Mouse (Mus musculus): ENCODE results near the gene Tspan9. TPM values are rescaled to one million over a fixed set of nuclear protein-coding genes. Genes with fewer than 3 reads are reported as not detected.

Gene Tspan9
- polyA plus RNA-seq, 1 experiment from 2014 or later: 68.2 TPM

DNA sequence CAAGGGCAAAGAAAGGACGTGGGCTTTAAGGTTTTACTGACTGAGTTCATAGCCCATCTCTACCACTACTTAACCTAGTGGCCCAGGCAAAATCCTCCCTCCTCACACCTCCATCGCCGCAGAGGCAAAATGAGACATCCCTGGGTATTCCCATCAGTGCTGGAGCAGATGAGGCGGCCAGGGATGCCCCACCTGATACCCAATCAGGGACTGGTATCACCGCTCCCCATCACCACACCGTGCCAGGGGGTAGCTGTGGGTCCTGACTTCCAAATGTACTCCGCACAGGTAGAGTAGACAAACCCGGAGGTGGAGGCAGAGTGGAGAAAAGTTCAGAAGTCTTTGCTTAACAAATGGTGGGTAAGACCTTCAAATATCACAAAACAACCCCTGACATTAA, 117.4 kb downstream of the Tspan9 start:
- DNase-seq (ENCODE audit: low spot score) (no peak), ATAC-seq (ENCODE audit: insufficient number of reproducible peaks, low FRiP score, low TSS enrichment, low read depth) (no peak)
- Histone ChIP-seq H3K9ac (ENCODE audit: low read length) (no peak overlapping the region), H3K4me1 (ENCODE audit: control insufficient read depth, insufficient read depth, low read length) (peaks cover 37% of the 10 kb centered on the region), H3K9me3 (ENCODE audit: control insufficient read depth, low read length) (no peaks in the 10 kb centered on the region), H3K4me2 (ENCODE audit: low read depth, severe bottlenecking) (no peak overlapping the region), H3K4me3 (ENCODE audit: low read depth, low read length) (no peak overlapping the region), H3K27me3 (ENCODE audit: control insufficient read depth, insufficient read depth, low read length) (no peaks in the 10 kb centered on the region), H3K36me3 (ENCODE audit: control insufficient read depth, insufficient read depth, low read length) (no peaks in the 10 kb centered on the region), H3K27ac (replicated peaks; ENCODE audit: low read depth, low read length) (no peak overlapping the region)
- 86% methylated on average over 8 of the region's 8 CpGs for WGBS

DNA sequence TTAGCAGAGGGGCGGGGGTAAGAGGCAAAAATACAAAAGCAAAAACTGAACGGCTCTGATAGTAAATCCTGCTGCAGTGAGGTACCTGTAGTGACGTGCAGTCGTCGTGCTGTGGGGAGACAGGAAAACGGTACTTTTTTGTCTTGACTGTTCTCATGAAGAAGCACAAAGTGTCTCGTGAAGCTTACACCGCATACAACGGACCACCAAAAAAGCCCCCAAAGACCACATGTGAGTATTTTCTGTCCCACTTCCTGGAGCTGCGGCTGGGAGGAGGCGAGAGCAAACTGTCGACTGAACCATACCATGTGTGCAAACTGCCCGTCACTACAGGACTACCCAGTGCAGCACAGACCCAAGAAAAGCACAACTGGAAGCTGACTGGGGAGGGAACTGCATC, 117.8 kb downstream of the Tspan9 start:
- Histone ChIP-seq H3K27me3 (ENCODE audit: control insufficient read depth, insufficient read depth, low read length) (no peaks in the 10 kb centered on the region), H3K9ac (ENCODE audit: low read length) (no peak overlapping the region), H3K9me3 (ENCODE audit: control insufficient read depth, low read length) (no peaks in the 10 kb centered on the region), H3K27ac (replicated peaks; ENCODE audit: low read depth, low read length) (no peak overlapping the region), H3K4me1 (ENCODE audit: control insufficient read depth, insufficient read depth, low read length) (peaks cover 41% of the 10 kb centered on the region), H3K36me3 (ENCODE audit: control insufficient read depth, insufficient read depth, low read length) (no peaks in the 10 kb centered on the region), H3K4me3 (ENCODE audit: low read depth, low read length) (no peak overlapping the region), H3K4me2 (ENCODE audit: low read depth, severe bottlenecking) (no peak overlapping the region; the same call in 1 of the 2 replicates)
- ATAC-seq (ENCODE audit: insufficient number of reproducible peaks, low FRiP score, low TSS enrichment, low read depth) (no peak), DNase-seq (ENCODE audit: low spot score) (no peak)
- 68% methylated on average over 13 of the region's 13 CpGs for WGBS

DNA sequence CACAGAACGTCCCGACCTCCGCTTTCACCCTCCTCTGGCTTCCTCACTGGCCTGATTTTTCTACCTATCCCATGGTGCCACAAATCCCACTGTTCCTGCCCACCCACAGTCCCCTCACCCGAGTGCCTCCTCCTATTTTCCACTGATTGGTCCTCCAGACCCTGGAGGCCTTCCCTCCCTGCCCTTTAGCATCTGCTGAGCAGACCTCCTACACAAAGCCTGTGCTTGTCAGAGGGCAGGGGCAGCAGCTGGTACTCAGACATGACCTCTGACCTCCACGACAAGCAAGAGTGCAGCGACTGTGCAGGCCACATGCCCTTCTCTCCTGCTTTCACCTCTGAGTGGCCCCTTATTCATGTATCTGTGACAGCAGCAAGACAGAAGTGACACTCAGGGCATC, 121.2 kb downstream of the Tspan9 start:
- Histone ChIP-seq H3K4me1 (ENCODE audit: control insufficient read depth, insufficient read depth, low read length) (peaks cover 39% of the 10 kb centered on the region), H3K36me3 (ENCODE audit: control insufficient read depth, insufficient read depth, low read length) (no peaks in the 10 kb centered on the region), H3K4me2 (ENCODE audit: low read depth, severe bottlenecking) (0 out of 2 replicates have a peak overlapping the region, but pooled peaks have one; percentile 7), H3K9me3 (ENCODE audit: control insufficient read depth, low read length) (no peaks in the 10 kb centered on the region), H3K27me3 (ENCODE audit: control insufficient read depth, insufficient read depth, low read length) (no peaks in the 10 kb centered on the region), H3K9ac (ENCODE audit: low read length) (no peak overlapping the region), H3K4me3 (ENCODE audit: low read depth, low read length) (no peak overlapping the region), H3K27ac (replicated peaks; ENCODE audit: low read depth, low read length) (no peak overlapping the region; the same call in 1 of the 2 replicates)
- peak; percentile 46; the same call in 1 of the 2 replicates for ATAC-seq (ENCODE audit: insufficient number of reproducible peaks, low FRiP score, low TSS enrichment, low read depth)
- DNase-seq (ENCODE audit: low spot score): peak; percentile 72
- WGBS: 18% methylated on average over 6 of the region's 6 CpGs

DNA sequence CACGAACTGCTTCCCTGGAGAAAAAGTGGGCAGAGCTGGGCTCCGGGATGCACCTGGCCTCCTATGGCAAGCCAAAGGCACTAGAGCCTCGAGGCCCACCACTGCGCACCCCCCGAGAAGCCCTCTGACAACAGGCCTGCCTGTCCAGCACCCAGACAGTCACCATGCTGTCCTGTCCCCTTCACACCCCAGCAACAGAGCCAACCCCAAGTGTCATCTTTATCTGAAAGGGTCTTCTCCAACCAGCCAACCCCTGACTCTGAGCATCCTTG, 121.5 kb downstream of the Tspan9 start:
- ATAC-seq (ENCODE audit: insufficient number of reproducible peaks, low FRiP score, low TSS enrichment, low read depth) (0 out of 2 replicates have a peak, but pooled peaks have one; percentile 29), DNase-seq (ENCODE audit: low spot score) (no peak)
- no peaks in the 10 kb centered on the region for H3K27me3 ChIP-seq (ENCODE audit: control insufficient read depth, insufficient read depth, low read length)
- H3K4me2 ChIP-seq (ENCODE audit: low read depth, severe bottlenecking): 0 out of 2 replicates have a peak overlapping the region, but pooled peaks have one; percentile 7
- H3K9ac ChIP-seq (ENCODE audit: low read length): no peak overlapping the region
- H3K27ac ChIP-seq (replicated peaks; ENCODE audit: low read depth, low read length): no peak overlapping the region; the same call in 1 of the 2 replicates
- no peaks in the 10 kb centered on the region for H3K36me3 ChIP-seq (ENCODE audit: control insufficient read depth, insufficient read depth, low read length)
- WGBS: 51% methylated on average over 5 of the region's 5 CpGs
- peaks cover 39% of the 10 kb centered on the region for H3K4me1 ChIP-seq (ENCODE audit: control insufficient read depth, insufficient read depth, low read length)
- H3K4me3 ChIP-seq (ENCODE audit: low read depth, low read length): no peak overlapping the region
- no peaks in the 10 kb centered on the region for H3K9me3 ChIP-seq (ENCODE audit: control insufficient read depth, low read length)

DNA sequence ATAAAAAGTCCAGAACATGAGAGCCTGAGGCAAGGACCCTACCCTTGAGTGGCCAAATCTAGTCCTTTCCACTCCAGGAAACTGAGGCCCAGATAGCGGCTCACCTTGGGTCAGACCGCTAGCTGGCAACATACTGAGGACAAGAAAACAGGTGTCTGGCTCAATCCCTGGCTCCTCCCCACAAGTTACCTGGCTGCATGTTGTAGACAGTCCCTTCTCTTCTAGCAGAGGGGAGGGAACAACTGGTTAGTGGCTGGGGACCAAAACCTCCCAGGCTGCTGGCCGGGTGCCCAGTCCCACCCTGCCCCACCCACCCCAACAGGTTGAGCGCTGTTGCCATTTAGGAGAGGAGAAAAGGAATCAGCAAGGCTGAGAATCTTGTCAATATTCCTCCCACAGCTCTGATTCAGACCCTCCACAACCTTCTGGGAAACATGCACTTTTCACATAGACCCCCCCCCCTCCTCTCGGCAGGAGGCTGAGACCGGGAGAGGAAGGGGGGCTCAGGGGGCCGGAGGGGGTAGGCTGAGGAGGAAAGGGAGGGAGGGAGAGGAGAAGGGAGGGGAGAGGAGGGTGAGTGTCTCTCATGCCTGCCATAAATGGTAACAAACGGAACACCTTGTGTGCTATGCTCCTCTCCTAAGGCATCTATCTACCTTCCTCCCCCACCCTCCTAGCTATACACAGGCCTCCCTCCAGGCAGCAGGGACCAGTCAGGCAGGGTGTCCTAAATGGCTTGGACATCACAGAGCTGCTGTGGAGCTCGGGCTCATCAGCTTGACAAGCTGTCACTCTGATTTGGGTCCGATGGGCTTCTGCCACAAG, 122.1 kb downstream of the Tspan9 start:
- Histone ChIP-seq H3K36me3 (ENCODE audit: control insufficient read depth, insufficient read depth, low read length) (no peaks in the 10 kb centered on the region), H3K9me3 (ENCODE audit: control insufficient read depth, low read length) (no peaks in the 10 kb centered on the region), H3K4me2 (ENCODE audit: low read depth, severe bottlenecking) (0 out of 2 replicates have a peak overlapping the region, but pooled peaks have one; percentile 7), H3K4me1 (ENCODE audit: control insufficient read depth, insufficient read depth, low read length) (peaks cover 39% of the 10 kb centered on the region), H3K27me3 (ENCODE audit: control insufficient read depth, insufficient read depth, low read length) (no peaks in the 10 kb centered on the region), H3K4me3 (ENCODE audit: low read depth, low read length) (no peak overlapping the region), H3K9ac (ENCODE audit: low read length) (no peak overlapping the region), H3K27ac (replicated peaks; ENCODE audit: low read depth, low read length) (no peak overlapping the region; the same call in 1 of the 2 replicates)
- ATAC-seq (ENCODE audit: insufficient number of reproducible peaks, low FRiP score, low TSS enrichment, low read depth): 0 out of 2 replicates have a peak, but pooled peaks have one; percentile 17
- 33% methylated on average over 8 of the region's 10 CpGs for WGBS
- no peak for DNase-seq (ENCODE audit: low spot score)

DNA sequence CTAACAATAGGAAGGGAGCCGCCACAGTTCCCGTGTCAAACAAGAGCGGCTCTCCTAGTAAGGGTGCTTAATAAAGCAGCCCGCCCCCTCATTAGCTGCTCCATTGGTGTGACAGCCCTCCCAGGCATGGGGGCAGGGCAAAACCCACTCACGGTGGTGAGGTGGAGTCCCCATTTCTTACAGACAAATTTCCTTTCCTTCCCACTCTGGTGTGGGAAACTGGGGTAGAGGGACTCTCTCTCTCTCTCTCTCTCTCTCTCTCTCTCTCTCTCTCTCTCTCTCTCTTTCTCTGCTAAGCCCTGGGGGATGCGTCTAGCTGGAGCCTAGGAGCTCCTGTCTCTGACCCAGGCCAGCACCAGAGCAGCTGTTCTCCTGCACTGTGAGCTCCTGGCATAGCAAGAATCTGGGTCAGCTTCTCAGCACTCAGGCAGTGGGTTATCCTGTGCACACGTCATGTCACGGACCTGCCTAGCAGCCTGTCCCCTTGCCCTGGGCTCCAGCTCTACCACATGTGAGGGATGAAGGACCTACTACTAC, 122.8 kb downstream of the Tspan9 start:
- ATAC-seq (ENCODE audit: insufficient number of reproducible peaks, low FRiP score, low TSS enrichment, low read depth) (no peak), DNase-seq (ENCODE audit: low spot score) (no peak)
- 19% methylated on average over 8 of the region's 8 CpGs for WGBS

DNA sequence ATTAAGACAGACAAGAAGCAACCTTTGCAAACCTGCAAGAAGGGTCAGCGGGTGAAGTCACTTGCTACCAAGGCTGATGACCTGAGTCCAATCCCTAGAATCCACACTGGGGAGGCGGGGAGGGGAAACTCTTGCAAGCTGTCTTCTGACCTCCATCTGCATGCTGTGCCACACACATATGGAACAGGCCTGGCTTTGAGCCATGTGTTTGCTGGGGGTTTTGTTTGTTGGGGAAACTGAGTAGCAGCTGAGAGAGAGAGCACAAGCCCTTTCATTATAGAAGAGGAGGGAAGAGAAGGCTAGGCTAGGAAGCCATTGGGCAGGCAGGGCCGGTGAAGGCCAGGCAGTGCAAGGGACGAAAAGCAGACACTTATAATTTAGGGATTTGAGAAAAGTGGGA, 123.3 kb downstream of the Tspan9 start:
- no peak overlapping the region for H3K27ac ChIP-seq (replicated peaks; ENCODE audit: low read depth, low read length)
- H3K4me3 ChIP-seq (ENCODE audit: low read depth, low read length): no peak overlapping the region
- no peak overlapping the region for H3K4me2 ChIP-seq (ENCODE audit: low read depth, severe bottlenecking)
- H3K9ac ChIP-seq (ENCODE audit: low read length): no peak overlapping the region
- no peaks in the 10 kb centered on the region for H3K27me3 ChIP-seq (ENCODE audit: control insufficient read depth, insufficient read depth, low read length)
- peaks cover 45% of the 10 kb centered on the region for H3K4me1 ChIP-seq (ENCODE audit: control insufficient read depth, insufficient read depth, low read length)
- DNase-seq (ENCODE audit: low spot score) (no peak), ATAC-seq (ENCODE audit: insufficient number of reproducible peaks, low FRiP score, low TSS enrichment, low read depth) (no peak)
- H3K9me3 ChIP-seq (ENCODE audit: control insufficient read depth, low read length): no peaks in the 10 kb centered on the region
- WGBS: 56% methylated on average over 4 of the region's 4 CpGs
- H3K36me3 ChIP-seq (ENCODE audit: control insufficient read depth, insufficient read depth, low read length): no peaks in the 10 kb centered on the region

More for the DNA sequence above, 122.8 kb downstream of the Tspan9 start:
- no peaks in the 10 kb centered on the region for H3K36me3 ChIP-seq (ENCODE audit: control insufficient read depth, insufficient read depth, low read length)
- no peaks in the 10 kb centered on the region for H3K27me3 ChIP-seq (ENCODE audit: control insufficient read depth, insufficient read depth, low read length)
- no peaks in the 10 kb centered on the region for H3K9me3 ChIP-seq (ENCODE audit: control insufficient read depth, low read length)
- no peak overlapping the region for H3K27ac ChIP-seq (replicated peaks; ENCODE audit: low read depth, low read length)
- H3K9ac ChIP-seq (ENCODE audit: low read length): no peak overlapping the region
- H3K4me2 ChIP-seq (ENCODE audit: low read depth, severe bottlenecking): no peak overlapping the region
- peaks cover 41% of the 10 kb centered on the region for H3K4me1 ChIP-seq (ENCODE audit: control insufficient read depth, insufficient read depth, low read length)
- no peak overlapping the region for H3K4me3 ChIP-seq (ENCODE audit: low read depth, low read length)

DNA sequence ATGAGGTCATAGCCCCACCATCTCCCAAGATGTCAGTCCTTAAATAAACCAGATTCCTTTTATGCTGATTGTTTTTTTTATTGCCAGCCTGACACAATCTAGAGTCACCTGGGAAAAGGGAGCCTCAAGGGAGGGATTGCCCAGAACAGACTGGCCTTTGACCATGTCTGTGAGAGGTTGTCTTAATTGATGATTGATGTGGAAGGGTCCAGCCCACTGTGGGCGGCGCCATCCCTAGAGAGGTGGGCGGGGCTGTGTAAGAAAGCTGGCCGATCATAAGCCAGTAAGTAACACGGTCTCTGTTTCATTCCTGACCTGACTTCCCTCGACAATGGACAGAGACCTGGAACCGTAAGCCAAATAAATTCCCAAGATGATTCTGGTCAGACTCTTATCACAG, 124.3 kb downstream of the Tspan9 start:
- no peak overlapping the region for H3K27ac ChIP-seq (replicated peaks; ENCODE audit: low read depth, low read length)
- DNase-seq (ENCODE audit: low spot score) (no peak), ATAC-seq (ENCODE audit: insufficient number of reproducible peaks, low FRiP score, low TSS enrichment, low read depth) (no peak)
- H3K4me3 ChIP-seq (ENCODE audit: low read depth, low read length): no peak overlapping the region
- no peaks in the 10 kb centered on the region for H3K27me3 ChIP-seq (ENCODE audit: control insufficient read depth, insufficient read depth, low read length)
- no peak overlapping the region for H3K9ac ChIP-seq (ENCODE audit: low read length)
- no peaks in the 10 kb centered on the region for H3K36me3 ChIP-seq (ENCODE audit: control insufficient read depth, insufficient read depth, low read length)
- no peak overlapping the region for H3K4me2 ChIP-seq (ENCODE audit: low read depth, severe bottlenecking)
- whole genome bisulfite sequencing: 81% methylated on average over 7 of the region's 7 CpGs
- no peaks in the 10 kb centered on the region for H3K9me3 ChIP-seq (ENCODE audit: control insufficient read depth, low read length)
- peaks cover 45% of the 10 kb centered on the region for H3K4me1 ChIP-seq (ENCODE audit: control insufficient read depth, insufficient read depth, low read length)

All from limb, embryonic 11.5 days (tissue).